Mouse (Mus musculus) left cerebral cortex, postnatal 14 days (tissue): Measurements from ENCODE around the gene A4galt. TPM values are rescaled to one million over a fixed set of nuclear protein-coding genes. Genes with fewer than 3 reads are reported as not detected.
A peak's percentile ranks its signal among the peaks of the same experiment; 100 is the strongest.
"Not testable (repeated sequence)": the region's sequence is repeated elsewhere in the genome, so short reads cannot be mapped to it uniquely, and the experiment has no call there.

Source experiments
- DNase-seq, 2 experiments: peaks; one replicate each; pipeline ENCODE4 v3.0.0; 2021 to 2022; ENCODE audit warnings: low spot score in 2 of 2, mixed read lengths in 1 of 2
- intact Hi-C: fragments of 180-260 bp; cut with DNase I; formaldehyde crosslinking; loops from one replicate; pipeline ENCODE4 v1.15.1; 2025
- long read RNA-seq, 2 experiments: library from polyadenylated mRNA; stranded (forward); transcript quantifications; one replicate each; pipeline ENCODE4 v2.0.0; 2021
- total RNA-seq, 2 experiments: library from RNA; stranded (reverse); gene quantifications; 2 replicates each; pipeline ENCODE4 v1.2.3; 2021

The A4galt gene
- total RNA-seq = 1 to 10 TPM; 2.4 to 3.5 TPM
- long read RNA-seq, experiment 1 = 0 reads
- long read RNA-seq, experiment 2 = 0 reads

GRCm38 (mm10) chr15:83251176-83252004 is at the start of gene A4galt:
TSS of gene A4galt (minus strand) at chr15:83251774.
- no peak for DNase-seq
- intact Hi-C loops = no loop called here

- intact Hi-C loops = no loop called here
- no peak for DNase-seq
These were observed 48.5 kb upstream of the A4galt start for GRCm38 (mm10) chr15:83299916-83300582.

- intact Hi-C loops = no loop called here
- DNase-seq = no peak
These were observed 47.9 kb upstream of the A4galt start for GRCm38 (mm10) chr15:83299450-83299849.

GRCm38 (mm10) chr15:83298810-83299209 is 47.2 kb upstream of the A4galt start:
- no peak for DNase-seq
- intact Hi-C loops = no loop called here

GRCm38 (mm10) chr15:83298313-83298712 is 46.7 kb upstream of the A4galt start:
- intact Hi-C loops = no loop called here

GRCm38 (mm10) chr15:83296771-83297311 is 45.3 kb upstream of the A4galt start:
- intact Hi-C loops = no loop called here

More at GRCm38 (mm10) chr15:83298313-83298712, 46.7 kb upstream of the A4galt start:
- no peak for DNase-seq

GRCm38 (mm10) chr15:83296050-83296449 is 44.5 kb upstream of the A4galt start:
- intact Hi-C loops = no loop called here
- DNase-seq = no peak

More at GRCm38 (mm10) chr15:83296771-83297311, 45.3 kb upstream of the A4galt start:
- no peak for DNase-seq

- DNase-seq = no peak
- intact Hi-C loops = no loop called here
These were observed 43.4 kb upstream of the A4galt start for GRCm38 (mm10) chr15:83294954-83295353.

GRCm38 (mm10) chr15:83293706-83294645 is 42.4 kb upstream of the A4galt start:
- DNase-seq = no peak

GRCm38 (mm10) chr15:83293144-83293543 is 41.6 kb upstream of the A4galt start:
- no peak for DNase-seq

More at GRCm38 (mm10) chr15:83293706-83294645, 42.4 kb upstream of the A4galt start:
- intact Hi-C loops = no loop called here

GRCm38 (mm10) chr15:83292261-83293056 is 40.9 kb upstream of the A4galt start:
- DNase-seq = no peak
- intact Hi-C loops = no loop called here

More at GRCm38 (mm10) chr15:83293144-83293543, 41.6 kb upstream of the A4galt start:
- intact Hi-C loops = no loop called here

- no peak for DNase-seq
- intact Hi-C loops = no loop called here
These were observed 39.3 kb upstream of the A4galt start for GRCm38 (mm10) chr15:83290899-83291298.

GRCm38 (mm10) chr15:83284828-83285227 is 33.3 kb upstream of the A4galt start:
- intact Hi-C loops = no loop called here
- no peak for DNase-seq

- no peak for DNase-seq
- intact Hi-C loops = no loop called here
These were observed 30.8 kb upstream of the A4galt start for GRCm38 (mm10) chr15:83282397-83282796.

GRCm38 (mm10) chr15:83281303-83281702 is 29.7 kb upstream of the A4galt start:
- intact Hi-C loops = no loop called here

GRCm38 (mm10) chr15:83278579-83278978 is 27.0 kb upstream of the A4galt start:
- intact Hi-C loops = no loop called here
- no peak for DNase-seq

More at GRCm38 (mm10) chr15:83281303-83281702, 29.7 kb upstream of the A4galt start:
- DNase-seq = no peak

GRCm38 (mm10) chr15:83277451-83277850 is 25.9 kb upstream of the A4galt start:
- DNase-seq = peak; percentile 32 to 44
- intact Hi-C loops = no loop called here

GRCm38 (mm10) chr15:83274237-83274636 is 22.7 kb upstream of the A4galt start:
- DNase-seq, intact Hi-C loops: not testable (repeated sequence)
